28 mouse cellular contexts compared by ENCODE assay signal in genomic region chr6:37397254-37397653, GRCm38 (mm10). TPM values are rescaled to one million over a fixed set of nuclear protein-coding genes. Genes with fewer than 3 reads are reported as not detected.
DNase-seq lines count a peak whose midpoint lies in the region; ATAC-seq and TF ChIP-seq lines count a peak whose summit lies in the region.
"Had no signal": no experiment of that assay in that cellular context is flagged by ENCODE, and none has a peak within 500 bp of the region (broad histone marks: within the 10 kb centered on the region; RNA-seq: fewer than 3 reads in every experiment).

No protein-coding gene starts in this region.

- no peaks in the 10 kb centered on the region for H3K27me3 ChIP-seq in heart, embryonic 10.5 days (ENCODE audit: insufficient read depth, poor library complexity, severe bottlenecking)
- H3K27me3 ChIP-seq in intestine, embryonic 15.5 days (replicated peaks), result no peaks in the 10 kb centered on the region
- no peaks in the 10 kb centered on the region for H3K27me3 ChIP-seq in intestine, postnatal 0 days (replicated peaks; ENCODE audit: control insufficient read depth, insufficient read depth, low read length)
- H3K27me3 ChIP-seq: CH12.LX; embryonic facial prominence, embryonic 13.5 days; embryonic facial prominence, embryonic 15.5 days; forebrain, embryonic 12.5 days; Patski had no signal

- H3K9me3 ChIP-seq in heart, embryonic 10.5 days, result no peaks in the 10 kb centered on the region
- H3K9me3 ChIP-seq in intestine, embryonic 15.5 days, result no peaks in the 10 kb centered on the region
- no peaks in the 10 kb centered on the region for H3K9me3 ChIP-seq in intestine, postnatal 0 days (ENCODE audit: control insufficient read depth)
- H3K9me3 ChIP-seq: embryonic facial prominence, embryonic 13.5 days; embryonic facial prominence, embryonic 15.5 days; forebrain, embryonic 10.5 days; forebrain, embryonic 12.5 days; G1E had no signal

- ATAC-seq in intestine, embryonic 15.5 days, result peak; percentile 19; the same call in 1 of the 2 replicates
- peak; percentile 62 for ATAC-seq in intestine, postnatal 0 days
- ATAC-seq: activated CD4-positive, CD25-positive, alpha-beta regulatory T cell, adult 4 months; CD4-positive, CD25-positive, alpha-beta regulatory T cell, adult 4 months; forebrain, embryonic 14.5 days; forebrain, embryonic 16.5 days; Patski had no signal

- no peak overlapping the region for H3K4me3 ChIP-seq in heart, embryonic 10.5 days
- no peak overlapping the region for H3K4me3 ChIP-seq in intestine, embryonic 15.5 days (replicated peaks)
- no peak overlapping the region for H3K4me3 ChIP-seq in intestine, postnatal 0 days (ENCODE audit: low read depth, low read length)
- H3K4me3 ChIP-seq: embryonic facial prominence, embryonic 13.5 days; embryonic facial prominence, embryonic 15.5 days; erythroblast, embryonic 14.5 days; forebrain, embryonic 10.5 days; forebrain, embryonic 12.5 days had no signal

- 34% methylated on average over 4 of the region's 4 CpGs for WGBS in heart, embryonic 10.5 days
- 52% methylated on average over 4 of the region's 4 CpGs for WGBS in intestine, embryonic 15.5 days
- WGBS in intestine, postnatal 0 days, result 43% methylated on average over 4 of the region's 4 CpGs

- no peak overlapping the region for H3K9ac ChIP-seq in intestine, embryonic 15.5 days
- H3K9ac ChIP-seq in intestine, postnatal 0 days (ENCODE audit: low read depth, low read length), result no peak overlapping the region
- H3K9ac ChIP-seq: embryonic facial prominence, embryonic 13.5 days; embryonic facial prominence, embryonic 15.5 days; forebrain, embryonic 12.5 days had no signal

- peaks cover 90% of the 10 kb centered on the region for H3K4me1 ChIP-seq in heart, embryonic 10.5 days
- peaks cover 45% of the 10 kb centered on the region for H3K4me1 ChIP-seq in intestine, embryonic 15.5 days (replicated peaks)
- H3K4me1 ChIP-seq in intestine, postnatal 0 days (replicated peaks; ENCODE audit: control insufficient read depth, insufficient read depth, low read length), result peaks cover 12% of the 10 kb centered on the region; the same call in 1 of the 2 replicates

- TF ChIP-seq CTCF in intestine, postnatal 0 days (IDR thresholded peaks at IDR 0.05; ENCODE audit: low read depth), result no peak

- no peak for DNase-seq in heart, embryonic 10.5 days (ENCODE audit: low spot score)
- DNase-seq in heart, adult 11 months, result no peak
- DNase-seq in yolk sac, embryonic 10.5 days (ENCODE audit: low spot score), result peak; percentile 75
- DNase-seq in embryo, embryonic 9.5 days (ENCODE audit: extremely low spot score), result no peak
- no peak for DNase-seq in cerebellum, postnatal 4 days (ENCODE audit: low spot score in 2 of 2)
- DNase-seq: adrenal gland, adult 8-10 months; adrenal gland, postnatal 25 days; B cell, adult 2 months; cerebellum, adult 11 months; cerebellum, adult 18-20 months; cerebellum, adult 8-10 months; cerebellum, adult 9-11 months; cerebellum, postnatal 14 days; cerebellum, postnatal 36 days had no signal

- H3K4me2 ChIP-seq in intestine, embryonic 15.5 days (replicated peaks), result no peak overlapping the region
- H3K4me2 ChIP-seq in intestine, postnatal 0 days (replicated peaks; ENCODE audit: low read depth), result no peak overlapping the region
- H3K4me2 ChIP-seq: embryonic facial prominence, embryonic 13.5 days; embryonic facial prominence, embryonic 15.5 days; forebrain, embryonic 12.5 days had no signal

- H3K36me3 ChIP-seq in heart, embryonic 10.5 days, result no peaks in the 10 kb centered on the region
- no peaks in the 10 kb centered on the region for H3K36me3 ChIP-seq in intestine, embryonic 15.5 days
- 0 out of 2 replicates have a peak, but pooled peaks cover 5% of the 10 kb centered on the region for H3K36me3 ChIP-seq in intestine, postnatal 0 days (ENCODE audit: control insufficient read depth, insufficient read depth)
- H3K36me3 ChIP-seq: embryonic facial prominence, embryonic 15.5 days; forebrain, embryonic 10.5 days; forebrain, embryonic 12.5 days; G1E had no signal

- H3K27ac ChIP-seq in heart, embryonic 10.5 days, result 0 out of 2 replicates have a peak overlapping the region, but pooled peaks have one; percentile 42
- H3K27ac ChIP-seq in intestine, embryonic 15.5 days, result no peak overlapping the region
- peak overlapping the region; percentile 46 for H3K27ac ChIP-seq in intestine, postnatal 0 days (ENCODE audit: low read depth, low read length)
- H3K27ac ChIP-seq: embryonic facial prominence, embryonic 13.5 days; embryonic facial prominence, embryonic 15.5 days; forebrain, embryonic 10.5 days; forebrain, embryonic 12.5 days had no signal

RNA-seq across cellular contexts. Expression of gene Creb3l2, which starts 44.7 kb away (rescaled TPM):
- polyA plus RNA-seq in heart, embryonic 10.5 days (2016; fragmentation: Nextera tagmentation; extraction: Ambion mirVana), result 33.5 and 36.3 TPM in 2 replicates
- 15.6 and 15.8 TPM in 2 replicates for polyA plus RNA-seq in intestine, embryonic 15.5 days (2015; fragmentation: Nextera tagmentation; extraction: Ambion mirVana)
- polyA plus RNA-seq in intestine, postnatal 0 days (2015; fragmentation: Nextera tagmentation; extraction: Ambion mirVana), result 9.9 and 10.0 TPM in 2 replicates
- polyA plus RNA-seq: G1E had no signal
